Mouse (Mus musculus): ENCODE measurements around the gene Slc2a4. TPM values are rescaled to one million over a fixed set of nuclear protein-coding genes. Genes with fewer than 3 reads are reported as not detected.
"Not testable (repeated sequence)": the region's sequence is repeated elsewhere in the genome, so short reads cannot be mapped to it uniquely, and the experiment has no call there.

The Slc2a4 gene
- polyA plus RNA-seq, 1 experiment: 1.9 TPM

DNA sequence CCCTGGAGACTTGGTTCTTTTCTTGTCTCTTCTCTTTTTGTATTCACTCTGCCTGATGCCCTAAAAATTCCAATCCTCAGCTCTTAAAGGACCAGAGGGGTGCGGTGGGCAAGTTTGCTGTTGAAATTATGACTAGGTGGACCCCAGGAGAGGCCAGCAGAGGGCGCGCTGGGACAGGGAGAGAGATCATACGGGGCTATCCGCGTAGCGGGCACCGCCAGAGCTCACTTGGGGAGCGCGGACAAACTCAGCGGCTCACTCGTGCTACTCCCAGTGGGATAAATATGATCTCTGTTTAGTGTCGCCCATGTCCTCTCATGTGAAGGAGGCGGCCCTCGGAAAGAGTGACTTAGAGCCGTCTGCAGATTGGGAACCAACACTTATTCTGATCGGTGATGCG is 13.8 kb downstream of the Slc2a4 start:
- TF ChIP-seq POLR2A (IDR thresholded peaks at IDR 0.05; ENCODE audit: control insufficient read depth, low read depth, low read length): 0 out of 2 replicates have a peak, but pooled peaks have one; percentile 40
- TF ChIP-seq CTCF (IDR thresholded peaks at IDR 0.05; ENCODE audit: control insufficient read depth, insufficient read depth, insufficient replicate concordance, low read depth, low read length): peak; percentile 87
- peak overlapping the region; percentile 98 for H3K27ac ChIP-seq (ENCODE audit: control insufficient read depth, insufficient read depth, low read depth, low read length)
- H3K27me3 ChIP-seq (ENCODE audit: control insufficient read depth, insufficient read depth, low read length): no peaks in the 10 kb centered on the region
- H3K4me3 ChIP-seq (ENCODE audit: control insufficient read depth, low read depth, low read length): peak overlapping the region; percentile 81
- peaks cover 8% of the 10 kb centered on the region for H3K4me1 ChIP-seq (ENCODE audit: control insufficient read depth, insufficient read depth, low read length)
- H3K36me3 ChIP-seq (ENCODE audit: control insufficient read depth, insufficient read depth, low read length): peaks cover 2% of the 10 kb centered on the region; the same call in 1 of the 2 replicates

DNA sequence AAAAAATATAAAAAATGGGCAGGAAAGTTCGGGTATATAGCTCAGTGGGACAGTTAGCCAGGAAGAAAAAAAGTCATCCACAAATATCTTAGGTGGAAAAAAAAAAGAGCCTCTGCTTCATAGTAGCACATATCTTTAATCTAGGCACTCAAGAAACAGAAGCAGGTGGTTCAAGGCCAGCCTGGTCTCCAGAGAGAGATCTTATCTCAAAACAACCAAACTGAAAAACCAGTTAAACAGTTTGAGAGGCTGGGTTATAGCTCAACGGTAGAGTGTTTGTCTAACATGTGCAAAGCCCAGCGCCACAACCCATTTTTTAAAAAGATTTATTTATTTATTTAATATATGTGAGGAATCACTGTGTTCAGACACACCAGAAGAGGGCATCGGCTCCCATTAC is 14.9 kb downstream of the Slc2a4 start:
- Histone ChIP-seq H3K27me3 (ENCODE audit: control insufficient read depth, insufficient read depth, low read length) (no peaks in the 10 kb centered on the region), H3K4me1 (ENCODE audit: control insufficient read depth, insufficient read depth, low read length) (peaks cover 8% of the 10 kb centered on the region)
- TF ChIP-seq POLR2A (IDR thresholded peaks at IDR 0.05; ENCODE audit: control insufficient read depth, low read depth, low read length): no peak

DNA sequence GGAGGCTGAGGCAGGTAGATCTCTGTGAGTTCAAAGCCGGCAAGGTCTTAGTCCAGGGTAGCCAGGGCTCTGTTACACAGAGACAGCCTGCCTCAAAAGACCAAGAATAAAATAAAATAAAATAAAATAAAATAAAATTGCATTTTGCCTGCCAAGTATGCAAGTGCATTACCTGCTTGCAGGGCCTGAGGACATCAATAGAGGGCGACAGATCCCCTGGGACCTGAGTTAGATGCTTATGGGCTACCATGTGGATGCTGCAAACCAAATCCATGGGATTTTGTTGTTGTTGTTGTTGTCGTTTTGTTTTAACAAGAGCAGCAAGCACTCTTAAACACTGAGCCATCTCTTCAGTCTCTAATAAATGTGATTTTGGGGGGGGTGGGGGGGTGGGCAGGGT is 15.7 kb downstream of the Slc2a4 start:
- H3K4me3 ChIP-seq (ENCODE audit: control insufficient read depth, low read depth, low read length): no peak overlapping the region
- TF ChIP-seq CTCF (IDR thresholded peaks at IDR 0.05; ENCODE audit: control insufficient read depth, insufficient read depth, insufficient replicate concordance, low read depth, low read length) (no peak), POLR2A (IDR thresholded peaks at IDR 0.05; ENCODE audit: control insufficient read depth, low read depth, low read length) (no peak)

More for the DNA sequence above, 14.9 kb downstream of the Slc2a4 start:
- peaks cover 2% of the 10 kb centered on the region; the same call in 1 of the 2 replicates for H3K36me3 ChIP-seq (ENCODE audit: control insufficient read depth, insufficient read depth, low read length)
- H3K4me3 ChIP-seq (ENCODE audit: control insufficient read depth, low read depth, low read length): no peak overlapping the region
- H3K27ac ChIP-seq (ENCODE audit: control insufficient read depth, insufficient read depth, low read depth, low read length): no peak overlapping the region

DNA sequence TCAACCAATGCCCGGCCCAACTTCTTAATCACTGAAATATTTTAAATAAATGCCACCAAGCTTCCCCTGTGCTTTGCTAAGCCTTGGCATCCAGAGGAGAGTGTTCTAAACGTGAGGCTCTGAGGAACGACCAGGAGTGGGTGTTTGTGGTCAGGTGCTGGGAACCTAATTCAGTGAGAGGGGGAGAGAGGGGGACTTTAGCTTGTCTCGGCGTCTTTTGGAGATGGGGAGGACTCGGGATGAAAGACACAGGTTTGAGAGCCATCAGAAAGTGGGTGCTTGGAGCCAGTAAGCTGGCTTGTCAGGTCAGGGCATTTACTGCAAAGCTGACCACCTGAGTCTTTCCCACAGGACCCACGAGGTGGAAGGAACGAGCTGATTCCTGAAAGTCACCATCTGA is 16.2 kb downstream of the Slc2a4 start:
- no peaks in the 10 kb centered on the region for H3K27me3 ChIP-seq (ENCODE audit: control insufficient read depth, insufficient read depth, low read length)
- H3K36me3 ChIP-seq (ENCODE audit: control insufficient read depth, insufficient read depth, low read length): peaks cover 2% of the 10 kb centered on the region; the same call in 1 of the 2 replicates
- no peak overlapping the region for H3K4me3 ChIP-seq (ENCODE audit: control insufficient read depth, low read depth, low read length)
- peaks cover 6% of the 10 kb centered on the region for H3K4me1 ChIP-seq (ENCODE audit: control insufficient read depth, insufficient read depth, low read length)
- TF ChIP-seq CTCF (IDR thresholded peaks at IDR 0.05; ENCODE audit: control insufficient read depth, insufficient read depth, insufficient replicate concordance, low read depth, low read length) (no peak), POLR2A (IDR thresholded peaks at IDR 0.05; ENCODE audit: control insufficient read depth, low read depth, low read length) (no peak)
- H3K27ac ChIP-seq (ENCODE audit: control insufficient read depth, insufficient read depth, low read depth, low read length): no peak overlapping the region

More for the DNA sequence above, 15.7 kb downstream of the Slc2a4 start:
- Histone ChIP-seq H3K4me1 (ENCODE audit: control insufficient read depth, insufficient read depth, low read length) (peaks cover 8% of the 10 kb centered on the region), H3K27me3 (ENCODE audit: control insufficient read depth, insufficient read depth, low read length) (no peaks in the 10 kb centered on the region), H3K36me3 (ENCODE audit: control insufficient read depth, insufficient read depth, low read length) (peaks cover 2% of the 10 kb centered on the region; the same call in 1 of the 2 replicates), H3K27ac (ENCODE audit: control insufficient read depth, insufficient read depth, low read depth, low read length) (no peak overlapping the region)

DNA sequence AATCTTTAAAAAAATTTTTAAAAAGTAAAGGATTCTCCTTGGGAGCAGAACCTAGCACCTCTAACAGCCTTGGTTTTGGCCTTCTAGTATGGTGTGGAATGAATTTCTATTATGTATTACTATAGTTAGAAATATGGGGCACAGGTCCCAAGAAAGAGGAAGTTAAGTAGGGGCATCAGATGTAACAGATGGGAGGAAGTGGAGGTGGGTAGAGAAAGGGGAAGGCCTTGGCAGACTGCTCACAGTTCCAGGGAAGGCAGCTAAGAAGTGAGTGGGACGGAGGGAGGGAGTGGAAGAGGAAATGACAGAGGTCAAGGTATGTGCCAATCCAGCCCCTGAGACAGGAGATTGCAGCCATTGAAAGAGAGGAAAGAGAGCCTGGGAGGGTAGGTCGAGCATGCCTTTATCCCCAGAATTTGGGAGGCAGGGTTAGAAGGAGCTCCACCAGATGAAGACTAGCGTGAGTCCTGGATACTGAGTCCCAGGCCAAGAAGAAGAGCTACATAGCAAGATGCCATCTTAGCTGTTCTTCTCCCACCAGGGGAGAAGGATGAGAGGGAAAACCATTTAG is 16.9 kb downstream of the Slc2a4 start:
- no peak overlapping the region for H3K27ac ChIP-seq (ENCODE audit: control insufficient read depth, insufficient read depth, low read depth, low read length)
- H3K27me3 ChIP-seq (ENCODE audit: control insufficient read depth, insufficient read depth, low read length): no peaks in the 10 kb centered on the region
- H3K36me3 ChIP-seq (ENCODE audit: control insufficient read depth, insufficient read depth, low read length): no peaks in the 10 kb centered on the region
- TF ChIP-seq CTCF (IDR thresholded peaks at IDR 0.05; ENCODE audit: control insufficient read depth, insufficient read depth, insufficient replicate concordance, low read depth, low read length) (no peak), POLR2A (IDR thresholded peaks at IDR 0.05; ENCODE audit: control insufficient read depth, low read depth, low read length) (no peak)
- H3K4me1 ChIP-seq (ENCODE audit: control insufficient read depth, insufficient read depth, low read length): peaks cover 4% of the 10 kb centered on the region
- no peak overlapping the region for H3K4me3 ChIP-seq (ENCODE audit: control insufficient read depth, low read depth, low read length)

DNA sequence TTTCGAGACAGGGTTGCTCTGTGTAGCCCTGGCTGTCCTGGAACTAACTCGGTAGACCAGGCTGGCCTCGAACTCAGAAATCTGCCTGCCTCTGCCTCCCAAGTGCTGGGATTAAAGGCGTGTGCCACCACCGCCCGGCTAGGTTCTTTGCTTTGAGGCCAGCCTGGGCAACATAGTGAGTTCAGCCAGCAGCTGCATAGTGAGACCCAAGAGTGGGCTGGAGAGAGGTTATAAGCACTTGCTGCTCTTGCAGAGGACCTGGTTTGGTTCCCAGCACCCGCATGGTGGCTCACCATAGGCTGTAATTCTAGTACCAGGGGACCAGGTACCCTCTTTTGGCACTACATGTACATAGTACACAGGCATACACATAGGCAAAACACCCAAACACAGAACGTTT is 17.8 kb downstream of the Slc2a4 start:
- H3K4me3 ChIP-seq (ENCODE audit: control insufficient read depth, low read depth, low read length); H3K27ac ChIP-seq (ENCODE audit: control insufficient read depth, insufficient read depth, low read depth, low read length); H3K27me3 ChIP-seq (ENCODE audit: control insufficient read depth, insufficient read depth, low read length); H3K4me1 ChIP-seq (ENCODE audit: control insufficient read depth, insufficient read depth, low read length); H3K36me3 ChIP-seq (ENCODE audit: control insufficient read depth, insufficient read depth, low read length): not testable (repeated sequence)

DNA sequence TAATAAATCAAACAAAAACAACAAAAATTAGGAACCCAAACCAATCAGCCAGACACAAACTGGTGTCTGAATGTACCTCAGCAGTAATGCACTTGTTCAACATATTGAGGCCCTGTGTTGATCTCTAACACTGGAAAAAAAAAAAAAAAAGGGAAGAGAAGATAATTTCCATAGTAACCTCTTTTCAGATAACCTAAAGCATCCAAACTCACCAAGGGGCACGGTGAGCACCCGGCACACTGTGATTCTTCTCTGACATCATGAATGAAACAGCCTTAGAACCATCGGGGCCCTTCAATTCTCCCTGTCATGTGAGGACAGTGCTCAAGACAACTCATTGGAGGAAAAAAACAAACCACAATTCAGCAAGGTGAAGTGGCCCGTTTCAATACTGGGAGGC is 18.3 kb downstream of the Slc2a4 start:
- Histone ChIP-seq H3K27me3 (ENCODE audit: control insufficient read depth, insufficient read depth, low read length) (no peaks in the 10 kb centered on the region), H3K4me3 (ENCODE audit: control insufficient read depth, low read depth, low read length) (no peak overlapping the region), H3K27ac (ENCODE audit: control insufficient read depth, insufficient read depth, low read depth, low read length) (no peak overlapping the region), H3K36me3 (ENCODE audit: control insufficient read depth, insufficient read depth, low read length) (no peaks in the 10 kb centered on the region), H3K4me1 (ENCODE audit: control insufficient read depth, insufficient read depth, low read length) (peaks cover 4% of the 10 kb centered on the region)
- no peak for TF ChIP-seq CTCF (IDR thresholded peaks at IDR 0.05; ENCODE audit: control insufficient read depth, insufficient read depth, insufficient replicate concordance, low read depth, low read length)
- no peak for TF ChIP-seq POLR2A (IDR thresholded peaks at IDR 0.05; ENCODE audit: control insufficient read depth, low read depth, low read length)

DNA sequence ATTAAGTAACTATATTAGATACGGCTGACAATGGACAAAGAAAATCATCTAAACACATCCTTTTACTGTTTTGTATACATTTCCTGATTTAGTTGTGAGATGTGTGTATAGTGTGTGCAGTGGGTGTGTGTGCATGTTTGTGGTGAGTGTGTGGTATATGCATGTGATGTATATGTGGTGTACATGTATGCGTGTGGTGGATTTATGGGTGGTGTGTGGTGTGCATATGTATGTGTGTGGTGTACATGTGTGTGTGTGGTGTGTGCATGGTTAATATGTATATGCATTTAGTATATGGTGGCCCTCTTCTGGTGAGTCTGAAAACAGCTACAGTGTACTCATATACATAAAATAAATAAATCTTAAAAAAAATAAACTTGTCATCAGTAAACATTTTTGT is 20.5 kb downstream of the Slc2a4 start:
- TF ChIP-seq POLR2A (IDR thresholded peaks at IDR 0.05; ENCODE audit: control insufficient read depth, low read depth, low read length) (no peak), CTCF (IDR thresholded peaks at IDR 0.05; ENCODE audit: control insufficient read depth, insufficient read depth, insufficient replicate concordance, low read depth, low read length) (no peak)
- Histone ChIP-seq H3K27me3 (ENCODE audit: control insufficient read depth, insufficient read depth, low read length) (no peaks in the 10 kb centered on the region), H3K4me3 (ENCODE audit: control insufficient read depth, low read depth, low read length) (no peak overlapping the region)

More for the DNA sequence above, 20.5 kb downstream of the Slc2a4 start:
- no peaks in the 10 kb centered on the region for H3K36me3 ChIP-seq (ENCODE audit: control insufficient read depth, insufficient read depth, low read length)
- peaks cover 4% of the 10 kb centered on the region for H3K4me1 ChIP-seq (ENCODE audit: control insufficient read depth, insufficient read depth, low read length)
- H3K27ac ChIP-seq (ENCODE audit: control insufficient read depth, insufficient read depth, low read depth, low read length): no peak overlapping the region

All from testis, adult 2 months (tissue).